Mouse (Mus musculus) hindbrain, postnatal 0 days (tissue): ENCODE measurements around the gene Tmpo. TPM values are rescaled to one million over a fixed set of nuclear protein-coding genes. Genes with fewer than 3 reads are reported as not detected.
A peak's percentile ranks its signal among the peaks of the same experiment; 100 is the strongest.

Experiments used
- ATAC-seq: fragments of 200-750 bp; cut with Nextera tagmentation; 2 replicates; pipeline ENCODE4 v1.8.0; 2017; ENCODE audit warnings: mild to moderate bottlenecking, moderate TSS enrichment, moderate library complexity
- DNase-seq: peaks from one replicate; pipeline ENCODE4 v3.0.0-alpha.2; 2015; ENCODE audit warnings: low spot score
- H3K27ac ChIP-seq: fragments of 300-500 bp; sonication (generic); 2 replicates; pipeline ENCODE4 v1.5.1; 2014; ENCODE audit warnings: mild to moderate bottlenecking
- H3K27me3 ChIP-seq: fragments of 300-500 bp; sonication (generic); 2 replicates; pipeline ENCODE4 v1.6.1; 2014; ENCODE audit warnings: low read length, mixed read lengths; ENCODE audit not compliant: insufficient read depth
- H3K36me3 ChIP-seq: fragments of 300-500 bp; sonication (generic); 2 replicates; pipeline ENCODE4 v1.6.1; 2014; ENCODE audit warnings: low read length, mixed read lengths; ENCODE audit not compliant: insufficient read depth
- H3K4me1 ChIP-seq: fragments of 300-500 bp; sonication (generic); 2 replicates; pipeline ENCODE4 v1.6.1; 2014; ENCODE audit warnings: antibody characterized with exemption, low read length, mixed read lengths; ENCODE audit not compliant: insufficient read depth
- H3K4me2 ChIP-seq: fragments of 300-500 bp; sonication (generic); 2 replicates; pipeline ENCODE4 v1.6.1; 2014; ENCODE audit warnings: low read depth, mild to moderate bottlenecking, low read length, moderate library complexity, mixed read lengths
- H3K4me3 ChIP-seq: fragments of 300-500 bp; sonication (generic); 2 replicates; pipeline ENCODE4 v1.5.1; 2014; ENCODE audit warnings: low read length
- H3K9ac ChIP-seq: fragments of 300-500 bp; sonication (generic); replicated peaks from 2 replicates; pipeline ENCODE4 v1.6.1; 2014; ENCODE audit warnings: mild to moderate bottlenecking, low read length, moderate library complexity, mixed read lengths
- H3K9me3 ChIP-seq: fragments of 300-500 bp; sonication (generic); 2 replicates; pipeline ENCODE4 v1.6.1; 2016; ENCODE audit warnings: low read length, mixed read lengths
- CTCF ChIP-seq: IDR thresholded peaks from 2 replicates; pipeline ENCODE4 v1.5.1; 2016; ENCODE audit warnings: antibody characterized with exemption, control low read depth, low read depth
- WGBS: fragments of 180-500 bp; shearing (Covaris S2); extraction: QIAGEN DNeasy Blood & Tissue Kit; methylation state at CpG from one replicate; pipeline ENCODE4 v1.1.7; 2014; 5-methylcytosine and 5-hydroxymethylcytosine counted together
- polyA plus RNA-seq: library from polyadenylated mRNA; unstranded; fragments of >200 nt; fragmentation: Nextera tagmentation; extraction: Ambion mirVana; gene quantifications from 2 replicates; pipeline ENCODE4 v1.2.1, GENCODE M21; 2015
- total RNA-seq: library from RNA; depleted of rRNA; stranded (reverse); fragments of >200 nt; gene quantifications from 2 replicates; pipeline ENCODE4 v1.2.3, GENCODE M21; 2014

Tmpo gene
- total and polyA plus RNA-seq, 2 experiments from 2014 or later, result 66.9 to 102 TPM

DNA sequence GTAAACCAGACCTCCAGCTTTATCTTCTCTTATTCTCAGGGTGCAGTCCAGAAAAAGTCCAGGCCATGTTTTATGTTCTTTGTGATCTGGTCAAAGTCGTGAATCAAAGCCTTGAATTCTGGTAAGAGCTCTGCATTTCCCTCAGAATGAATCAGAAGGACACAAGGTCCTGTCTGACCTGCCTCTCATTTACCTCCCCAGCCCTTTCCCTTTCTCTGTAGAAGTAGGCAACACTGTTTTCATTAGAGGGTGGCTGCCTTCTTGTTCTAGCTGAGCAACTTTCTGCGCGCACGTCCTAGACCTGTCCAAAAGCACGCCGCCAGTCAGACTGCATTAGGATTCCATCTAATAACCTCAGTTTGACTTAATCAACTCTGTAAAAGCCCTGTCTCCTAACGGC, 814 bp downstream of the Tmpo start:
- Histone ChIP-seq H3K36me3 (no peaks in the 10 kb centered on the region), H3K9me3 (no peaks in the 10 kb centered on the region), H3K4me2 (peak overlapping the region; percentile 67), H3K9ac (no peak overlapping the region), H3K27ac (peak overlapping the region; percentile 99; the same call in 1 of the 2 replicates), H3K27me3 (no peaks in the 10 kb centered on the region), H3K4me1 (peaks cover 15% of the 10 kb centered on the region; the same call in 1 of the 2 replicates), H3K4me3 (peak overlapping the region; percentile 58)
- 21% methylated on average over 7 of the region's 7 CpGs for WGBS
- TF ChIP-seq CTCF, result no peak
- ATAC-seq (no peak), DNase-seq (peak; percentile 29)

DNA sequence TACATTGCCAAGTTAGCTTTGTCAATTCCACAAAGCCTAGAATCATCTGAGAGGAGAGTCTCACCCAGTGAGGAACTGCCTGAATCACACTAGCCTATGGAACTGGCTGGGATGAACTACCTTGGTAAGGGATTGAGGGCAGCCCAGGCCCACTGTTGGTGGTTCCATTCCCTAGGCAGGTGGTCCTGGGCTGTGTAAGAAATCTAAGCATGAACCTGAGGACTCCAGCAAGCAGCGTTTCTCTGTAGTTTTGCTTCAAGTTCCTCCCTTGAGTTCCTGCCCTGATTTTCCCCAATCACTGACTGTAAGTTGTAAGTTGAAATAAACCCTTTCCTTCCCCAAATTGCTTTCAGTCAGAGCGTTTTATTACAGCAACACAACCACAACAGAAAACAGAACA, 1.3 kb downstream of the Tmpo start:
- WGBS, result 80% methylated on average over 2 of the region's 2 CpGs
- no peak overlapping the region for H3K4me3 ChIP-seq
- H3K4me2 ChIP-seq, result peak overlapping the region; percentile 67; the same call in 1 of the 2 replicates
- TF ChIP-seq CTCF, result no peak
- H3K4me1 ChIP-seq, result peaks cover 15% of the 10 kb centered on the region; the same call in 1 of the 2 replicates
- no peaks in the 10 kb centered on the region for H3K36me3 ChIP-seq
- H3K27ac ChIP-seq, result peak overlapping the region; percentile 99; the same call in 1 of the 2 replicates
- no peak overlapping the region for H3K9ac ChIP-seq
- no peaks in the 10 kb centered on the region for H3K9me3 ChIP-seq
- ATAC-seq (no peak), DNase-seq (no peak)
- H3K27me3 ChIP-seq, result no peaks in the 10 kb centered on the region

DNA sequence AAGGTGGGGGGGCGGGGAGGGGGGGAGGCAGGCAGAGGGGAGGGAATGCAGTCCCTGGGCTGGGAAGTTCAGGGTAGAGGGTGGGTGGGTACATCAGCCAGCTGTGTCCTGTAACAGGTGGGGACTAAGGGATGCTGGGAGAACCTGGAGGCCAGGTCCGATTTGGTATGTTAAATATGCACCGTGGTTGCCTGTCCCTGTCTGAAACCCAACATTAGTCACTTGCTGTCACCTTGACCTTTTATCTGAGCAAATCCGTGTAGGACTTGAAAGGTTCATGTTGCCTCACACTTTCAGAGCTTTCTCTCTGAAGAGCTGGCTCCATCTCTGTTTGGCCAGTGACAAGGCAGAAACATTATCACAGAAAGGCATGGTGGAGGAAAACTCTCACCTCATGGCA, 3.9 kb downstream of the Tmpo start:
- no peak for TF ChIP-seq CTCF
- Histone ChIP-seq H3K4me1 (peaks cover 5% of the 10 kb centered on the region; the same call in 1 of the 2 replicates), H3K4me3 (no peak overlapping the region), H3K36me3 (no peaks in the 10 kb centered on the region), H3K27me3 (no peaks in the 10 kb centered on the region), H3K9me3 (no peaks in the 10 kb centered on the region), H3K27ac (no peak overlapping the region), H3K9ac (no peak overlapping the region), H3K4me2 (no peak overlapping the region)
- 57% methylated on average over 3 of the region's 4 CpGs for WGBS
- ATAC-seq (no peak), DNase-seq (no peak)

DNA sequence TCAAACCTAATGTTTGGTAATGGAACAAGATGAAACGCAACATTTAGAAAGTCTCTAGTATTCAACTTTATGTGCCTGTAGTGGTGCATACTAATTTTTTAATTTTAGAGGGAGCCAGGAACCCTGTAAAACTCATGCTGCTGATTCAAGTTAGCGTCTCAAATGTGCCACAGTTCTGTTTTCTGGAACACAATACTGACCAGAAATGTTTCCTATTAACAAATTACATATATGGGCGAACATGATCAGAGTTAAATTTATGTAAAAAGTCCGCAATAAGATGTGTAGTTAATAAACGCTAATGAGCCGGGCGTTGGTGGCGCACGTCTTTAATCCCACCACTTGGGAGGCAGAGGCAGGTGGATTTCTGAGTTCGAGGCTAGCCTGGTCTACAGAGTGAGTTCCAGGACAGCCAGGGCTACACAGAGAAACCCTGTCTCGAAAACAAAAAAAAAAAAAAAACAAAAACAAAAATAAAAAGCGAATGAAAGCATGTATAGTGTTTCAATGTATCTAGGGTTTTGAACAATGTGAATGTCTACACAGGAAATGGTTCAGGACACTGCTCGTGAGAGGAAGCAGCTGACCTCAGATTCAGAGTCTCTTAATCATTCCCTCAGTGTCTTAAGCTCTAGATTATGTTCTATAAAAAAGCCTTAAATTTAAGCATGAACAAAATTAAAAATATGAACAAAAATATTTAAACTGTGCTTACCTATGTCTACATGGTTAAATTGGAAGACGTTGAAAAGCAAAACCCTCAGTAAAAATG, 8.6 kb downstream of the Tmpo start:
- H3K4me3 ChIP-seq, result peak overlapping the region; percentile 96
- DNase-seq, result no peak
- no peak for TF ChIP-seq CTCF
- peak overlapping the region; percentile 94 for H3K9ac ChIP-seq
- peak overlapping the region; percentile 84 for H3K4me2 ChIP-seq
- no peaks in the 10 kb centered on the region for H3K9me3 ChIP-seq
- no peaks in the 10 kb centered on the region for H3K36me3 ChIP-seq
- 82% methylated on average over 14 of the region's 14 CpGs for WGBS
- H3K27me3 ChIP-seq, result no peaks in the 10 kb centered on the region
- H3K4me1 ChIP-seq, result peaks cover 4% of the 10 kb centered on the region
- peak overlapping the region; percentile 98 for H3K27ac ChIP-seq
- no peak for ATAC-seq

DNA sequence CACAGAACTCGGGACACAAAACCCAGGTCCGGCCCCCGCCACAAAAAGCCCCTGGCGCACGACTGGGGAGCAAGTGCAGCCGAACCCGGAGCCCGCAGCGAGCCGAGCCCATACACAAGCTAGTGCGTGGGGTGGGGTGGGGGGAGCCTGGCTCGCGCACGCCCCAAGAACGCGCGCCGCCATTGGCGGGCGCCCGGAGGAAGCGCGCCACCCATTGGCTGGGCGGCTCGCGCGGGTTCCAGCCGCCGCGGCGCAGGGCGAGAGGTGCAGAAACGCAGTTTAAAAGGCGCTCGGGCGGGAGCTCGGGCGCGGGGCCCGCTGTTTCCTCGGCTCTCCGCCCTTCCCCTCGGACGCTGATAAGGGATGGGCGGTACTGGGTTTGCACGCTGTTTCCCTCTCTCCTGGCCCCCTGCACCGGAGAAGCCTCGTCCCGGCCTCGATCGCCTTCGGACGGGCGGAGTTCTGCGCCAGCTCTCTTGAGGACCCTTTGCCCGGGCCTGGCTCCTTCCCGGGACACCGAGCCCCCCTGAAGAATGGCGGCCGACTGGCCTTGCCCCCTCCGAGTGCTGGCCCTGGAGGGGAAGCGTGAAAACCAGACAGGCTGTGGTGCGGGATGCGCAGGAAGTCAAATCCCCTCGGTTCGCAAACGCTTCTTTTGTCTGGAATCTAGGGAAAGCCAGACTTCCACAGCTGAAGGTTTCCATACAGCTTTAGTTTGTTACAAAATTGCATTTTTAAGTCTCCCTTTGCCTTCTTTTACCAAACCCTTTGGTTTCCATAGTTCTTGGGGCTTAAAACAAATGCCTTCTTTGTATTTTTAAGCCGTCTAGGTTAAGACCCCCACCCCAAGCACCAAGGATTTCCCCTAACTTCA, 9.4 kb downstream of the Tmpo start:
- Histone ChIP-seq H3K27ac (peak overlapping the region; percentile 98), H3K27me3 (no peaks in the 10 kb centered on the region), H3K4me1 (peaks cover 4% of the 10 kb centered on the region), H3K36me3 (no peaks in the 10 kb centered on the region), H3K4me3 (peak overlapping the region; percentile 96), H3K4me2 (peak overlapping the region; percentile 84), H3K9me3 (no peaks in the 10 kb centered on the region), H3K9ac (peak overlapping the region; percentile 94)
- no peak for TF ChIP-seq CTCF
- 1% methylated on average over 64 of the region's 68 CpGs for WGBS
- DNase-seq (peak; percentile 96), ATAC-seq (peak; percentile 98)

DNA sequence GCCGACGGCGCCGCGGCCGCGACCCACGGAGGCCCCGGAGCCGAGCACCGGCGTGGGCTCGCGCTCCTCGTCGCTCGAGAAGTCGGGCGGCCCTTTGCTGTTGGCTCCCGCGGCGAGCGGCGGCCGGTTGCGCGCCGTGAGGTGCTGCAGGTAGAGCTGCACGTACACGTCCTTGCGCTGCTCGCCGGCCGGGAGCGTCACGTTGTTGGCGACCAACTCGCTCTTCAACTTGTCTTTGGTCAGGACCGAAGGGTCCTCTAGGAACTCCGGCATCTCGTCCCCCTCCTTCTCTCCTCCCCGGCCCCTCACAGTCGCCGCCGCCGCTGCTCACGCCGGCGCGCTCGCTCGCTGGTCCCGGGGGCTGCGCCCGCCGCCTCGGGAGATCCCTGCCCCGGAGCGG, 10.1 kb downstream of the Tmpo start:
- H3K9ac ChIP-seq, result peak overlapping the region; percentile 94
- peaks cover 4% of the 10 kb centered on the region for H3K4me1 ChIP-seq
- H3K27me3 ChIP-seq, result no peaks in the 10 kb centered on the region
- H3K4me2 ChIP-seq, result peak overlapping the region; percentile 84
- H3K27ac ChIP-seq, result peak overlapping the region; percentile 98
- H3K4me3 ChIP-seq, result peak overlapping the region; percentile 96
- TF ChIP-seq CTCF, result no peak
- no peaks in the 10 kb centered on the region for H3K9me3 ChIP-seq
- WGBS, result 2% methylated on average over 50 of the region's 59 CpGs
- peak; percentile 73 for ATAC-seq
- H3K36me3 ChIP-seq, result no peaks in the 10 kb centered on the region
- peak; percentile 54 for DNase-seq
